Mouse (Mus musculus): ENCODE data around the gene Rspry1.

The Rspry1 gene

GRCm38 (mm10) chr8:94695341-94695993 is 93.7 kb downstream of the Rspry1 start:
- DNase-seq, result no peak

- DNase-seq, result peak; percentile 47
Measured at GRCm38 (mm10) chr8:94695994-94696384, 94.3 kb downstream of the Rspry1 start, which contains the start of gene Pllp. Gene Pllp, minus strand, starts transcription at chr8:94696278.

DNA sequence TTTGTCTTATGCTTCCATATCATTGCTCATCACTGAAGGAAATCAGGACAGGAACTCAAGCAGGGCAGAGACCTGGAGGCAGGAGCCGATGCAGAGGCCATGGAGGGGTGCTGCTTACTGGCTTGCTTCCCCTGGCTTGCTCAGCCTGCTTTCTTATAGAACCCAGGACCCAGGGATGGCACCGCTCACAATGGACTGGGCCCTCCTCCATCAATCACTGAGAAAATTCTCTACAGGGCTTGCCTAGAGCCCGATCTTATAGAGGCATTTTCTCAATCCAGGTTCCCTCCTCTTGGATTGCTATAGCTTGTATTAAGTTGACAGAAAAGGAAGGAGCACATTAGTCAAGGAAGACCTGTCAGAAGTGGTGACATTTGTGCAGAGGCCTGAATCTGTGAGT is 94.8 kb downstream of the Rspry1 start:
- no peak for DNase-seq

GRCm38 (mm10) chr8:94697956-94698355 is 96.2 kb downstream of the Rspry1 start:
- no peak for DNase-seq

GRCm38 (mm10) chr8:94699366-94699765 is 97.6 kb downstream of the Rspry1 start:
- no peak for DNase-seq

GRCm38 (mm10) chr8:94700421-94700935 is 98.7 kb downstream of the Rspry1 start:
- no peak for DNase-seq

- no peak for DNase-seq
Measured at GRCm38 (mm10) chr8:94702156-94702555, 100.4 kb downstream of the Rspry1 start.

GRCm38 (mm10) chr8:94702844-94703813 is 101.4 kb downstream of the Rspry1 start:
- DNase-seq, result peak; percentile 80

- peak; percentile 99 for DNase-seq
Measured at GRCm38 (mm10) chr8:94703972-94704668, 102.4 kb downstream of the Rspry1 start.

DNA sequence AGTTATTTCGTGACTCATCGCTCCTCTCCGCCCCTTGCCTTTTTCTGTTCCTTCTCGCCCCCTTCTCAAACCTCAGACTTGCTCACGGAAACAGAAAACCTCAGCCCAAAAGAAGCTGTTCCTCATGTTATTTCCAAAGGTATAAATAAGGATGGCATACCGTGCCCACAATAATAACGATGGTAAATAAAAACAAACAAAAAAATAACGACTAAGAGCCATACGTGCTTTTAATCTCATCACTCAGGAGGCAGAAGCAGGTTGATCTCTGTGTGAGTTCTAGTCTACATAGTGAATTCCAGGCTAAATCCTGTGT is 102.9 kb downstream of the Rspry1 start:
- DNase-seq, result no peak

DNA sequence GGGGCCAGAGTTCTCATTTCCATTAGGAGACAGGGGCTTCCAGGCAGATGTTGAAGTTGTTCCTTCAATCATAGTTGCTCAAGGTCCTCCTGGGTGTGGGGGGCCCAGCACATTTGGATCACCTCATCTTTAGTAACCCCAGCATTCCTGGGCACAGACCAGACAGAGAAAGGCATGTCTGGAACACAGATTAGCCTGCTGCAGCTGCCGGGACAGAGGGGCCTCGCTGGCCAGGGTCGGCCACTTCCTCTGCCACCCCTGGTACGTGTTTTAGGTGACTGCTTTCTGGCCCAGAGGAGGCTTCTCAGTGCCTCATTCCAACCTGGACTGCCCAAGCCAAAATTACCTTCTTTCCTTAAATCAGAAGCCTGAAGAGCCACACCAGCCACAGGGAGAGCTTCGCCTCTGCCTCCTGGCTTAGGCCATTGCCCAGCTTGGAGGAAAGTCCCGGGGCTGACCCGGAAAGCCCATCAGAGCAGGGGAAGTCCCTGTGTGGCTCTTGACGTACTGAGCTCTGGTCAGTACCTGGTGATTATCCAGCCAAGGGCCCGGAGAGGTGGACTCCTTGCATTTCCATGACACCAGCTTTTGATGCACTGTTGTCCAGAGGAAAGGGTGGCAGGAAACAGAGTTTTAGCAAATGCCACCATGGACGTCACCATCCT is 104.0 kb downstream of the Rspry1 start:
- DNase-seq, result no peak

DNA sequence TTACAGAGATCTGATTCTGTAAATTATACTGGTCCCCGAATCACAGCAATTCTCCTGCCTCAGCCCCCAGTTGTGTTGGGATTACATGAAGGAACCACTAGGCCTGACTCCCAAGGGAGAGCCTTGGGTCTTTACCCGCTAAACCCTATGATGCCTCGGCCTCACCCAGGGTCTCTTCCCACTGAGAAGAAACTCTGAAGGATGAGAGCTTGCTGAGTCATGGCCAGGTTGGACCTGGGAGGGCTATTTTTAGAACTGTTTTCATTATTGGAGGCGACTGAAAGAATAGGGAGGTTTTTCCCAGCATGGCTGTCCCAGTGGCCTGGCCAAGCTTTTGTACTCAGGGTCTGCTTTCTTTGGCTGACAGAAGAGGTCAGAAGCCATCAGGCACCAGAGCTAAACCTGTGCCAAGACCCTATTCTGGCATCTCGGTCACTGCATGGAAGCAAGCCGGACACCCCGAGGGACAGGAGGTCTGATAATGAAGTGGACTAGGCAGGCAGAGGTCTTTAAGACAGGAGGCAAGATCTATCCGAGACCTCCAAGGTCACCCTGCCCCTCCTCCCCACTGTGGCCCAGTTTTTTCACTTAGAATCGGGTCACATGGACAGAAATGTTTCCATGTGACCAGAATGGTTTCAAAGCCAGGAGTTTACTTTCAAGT is 105.1 kb downstream of the Rspry1 start:
- no peak for DNase-seq
